Mouse (Mus musculus) bone marrow, adult 2 months (tissue): Measurements from ENCODE around the gene Cyb5d2.

Experiments
- CTCF ChIP-seq: fragments of 200-500 bp; IDR thresholded peaks from 2 replicates; pipeline ENCODE4 v1.5.1; 2011; ENCODE audit warnings: low read length, control low read depth; ENCODE audit not compliant: control insufficient read depth, insufficient read depth
- POLR2A ChIP-seq: fragments of 200-500 bp; IDR thresholded peaks from 2 replicates; pipeline ENCODE4 v1.6.1; 2011; ENCODE audit warnings: low read depth, mild to moderate bottlenecking, control low read depth, low read length, borderline replicate concordance; ENCODE audit not compliant: control insufficient read depth

DNA sequence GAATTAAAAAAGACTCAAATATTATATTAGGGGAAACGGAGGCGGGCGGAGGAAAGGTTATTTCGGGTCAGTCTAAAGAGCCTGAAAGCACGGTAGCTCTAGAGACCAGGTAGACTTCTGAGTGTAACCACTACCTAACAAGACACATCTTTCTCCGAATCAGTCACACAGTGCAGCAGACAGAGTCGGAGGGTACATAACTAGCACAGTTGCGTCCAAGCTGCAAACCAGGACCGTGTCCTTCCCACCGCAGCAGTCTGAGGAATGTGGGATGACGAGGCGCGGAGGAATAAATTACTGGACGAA, 840 bp downstream of the Cyb5d2 start:
- TF ChIP-seq CTCF: no peak
- no peak for TF ChIP-seq POLR2A
